Mouse (Mus musculus): ENCODE measurements around the gene Nusap1.
"Not testable (repeated sequence)": the region's sequence is repeated elsewhere in the genome, so short reads cannot be mapped to it uniquely, and the experiment has no call there.

Gene Nusap1

GRCm38 (mm10) chr2:119644254-119644653 is 26.2 kb downstream of the Nusap1 start:
- DNase-seq (ENCODE audit: low spot score), result no peak

GRCm38 (mm10) chr2:119662220-119663182 is 44.4 kb downstream of the Nusap1 start, which contains the start of gene Ndufaf1:
Ndufaf1 (minus strand) TSS chr2:119662827.
- DNase-seq (ENCODE audit: low spot score), result peak; percentile 89

- not testable (repeated sequence) for DNase-seq (ENCODE audit: low spot score)
These were observed 47.6 kb downstream of the Nusap1 start for GRCm38 (mm10) chr2:119665744-119666143.

GRCm38 (mm10) chr2:119669010-119669409 is 50.9 kb downstream of the Nusap1 start:
- no peak for DNase-seq (ENCODE audit: low spot score)

GRCm38 (mm10) chr2:119674525-119675214 is 56.6 kb downstream of the Nusap1 start, which contains the start of gene Rtf1:
Rtf1 (plus strand) TSS chr2:119675068.
- peak; percentile 89 for DNase-seq (ENCODE audit: low spot score)

- DNase-seq (ENCODE audit: low spot score), result no peak
These were observed 57.2 kb downstream of the Nusap1 start for GRCm38 (mm10) chr2:119675215-119675784.

- DNase-seq (ENCODE audit: low spot score), result no peak
These were observed 57.7 kb downstream of the Nusap1 start for GRCm38 (mm10) chr2:119675831-119676230.

GRCm38 (mm10) chr2:119683706-119684105 is 65.6 kb downstream of the Nusap1 start:
- DNase-seq (ENCODE audit: low spot score), result no peak

- peak; percentile 46 for DNase-seq (ENCODE audit: low spot score)
These were observed 74.1 kb downstream of the Nusap1 start for GRCm38 (mm10) chr2:119692003-119692701.

GRCm38 (mm10) chr2:119694826-119695225 is 76.7 kb downstream of the Nusap1 start:
- no peak for DNase-seq (ENCODE audit: low spot score)

- DNase-seq (ENCODE audit: low spot score), result no peak
These were observed 78.0 kb downstream of the Nusap1 start for GRCm38 (mm10) chr2:119696111-119696510.

GRCm38 (mm10) chr2:119698472-119698871 is 80.4 kb downstream of the Nusap1 start:
- DNase-seq (ENCODE audit: low spot score), result no peak

- no peak for DNase-seq (ENCODE audit: low spot score)
These were observed 81.9 kb downstream of the Nusap1 start for GRCm38 (mm10) chr2:119699962-119700361.

All from adipocyte (in vitro differentiated cells).